13 mouse cellular contexts compared by ENCODE assay signal in genomic region chr2:173175703-173176102, GRCm38 (mm10). TPM values are rescaled to one million over a fixed set of nuclear protein-coding genes. Genes with fewer than 3 reads are reported as not detected.
DNase-seq lines count a peak whose midpoint lies in the region.
"Had no signal": no experiment of that assay in that cellular context is flagged by ENCODE, and none has a peak within 500 bp of the region (broad histone marks: within the 10 kb centered on the region; RNA-seq: fewer than 3 reads in every experiment).

No protein-coding gene starts in this region.

- intact Hi-C loops in heart, postnatal 25 days (cut with DNase I) = no loop called here
- intact Hi-C loops in left cerebral cortex, postnatal 10 days (cut with DNase I) = no loop called here

- DNase-seq in heart, adult 11 months = peak; percentile 69
- no peak for DNase-seq in heart, postnatal 25 days (ENCODE audit: low spot score)
- peak; percentile 6 for DNase-seq in layer of hippocampus, adult 11-12 months (ENCODE audit: low spot score)
- DNase-seq in layer of hippocampus, adult 18-20 months (ENCODE audit: low spot score in 2 of 2) = no peak
- DNase-seq in ovary, postnatal 36 days (ENCODE audit: low spot score) = peak; percentile 4
- no peak for DNase-seq in ovary, postnatal 14 days (ENCODE audit: low spot score)
- peak; percentile 31 for DNase-seq in kidney, postnatal 10 days
- no peak for DNase-seq in left cerebral cortex, postnatal 10 days (ENCODE audit: extremely low spot score in 1 of 2, low spot score in 2 of 2)
- DNase-seq: cerebellum, adult 2 months; lung, postnatal 14 days; thymus, postnatal 4 days had no signal

RNA-seq across cellular contexts. Expression of gene Pck1, which starts 22.9 kb away (rescaled TPM):
- total RNA-seq in heart, postnatal 25 days (2021) = 10 to 100 TPM; 10.1 to 16.0 TPM
- total RNA-seq in layer of hippocampus, adult 18-20 months (2021) = not detected
- not detected for total RNA-seq in left cerebral cortex, postnatal 10 days (2021)
- total RNA-seq: layer of hippocampus, postnatal 14 days had no signal

RNA-seq across cellular contexts. Expression of gene Zbp1, which starts 43.0 kb away (rescaled TPM):
- total RNA-seq in heart, postnatal 25 days (2021) = 1 to 10 TPM in 1 of 2 experiments, under 1 TPM in 1; 0.26 to 1.5 TPM
- under 1 TPM in 1 of 2 experiments, not detected in 1; 0.30 TPM for total RNA-seq in layer of hippocampus, adult 18-20 months (2021)
- total RNA-seq in left cerebral cortex, postnatal 10 days (2021) = under 1 TPM in 1 of 2 experiments, not detected in 1; 0.12 TPM
- total RNA-seq: layer of hippocampus, postnatal 14 days had no signal

RNA-seq across cellular contexts. Expression of gene Ctcfl, which starts 56.4 kb away (rescaled TPM):
- total RNA-seq in heart, postnatal 25 days (2021) = under 1 TPM; 0.14 to 0.18 TPM
- not detected for total RNA-seq in layer of hippocampus, adult 18-20 months (2021)
- total RNA-seq in left cerebral cortex, postnatal 10 days (2021) = not detected
- total RNA-seq: G1E; layer of hippocampus, postnatal 14 days had no signal

Comparison
In these comparisons a context has a peak if more than half of its experiments do, and no peak if none do; other contexts are left out.
1. DNase-seq: peak in heart, adult 11 months (single experiment), layer of hippocampus, adult 11-12 months (single experiment), ovary, postnatal 36 days (single experiment) and kidney, postnatal 10 days (single experiment); none in heart, postnatal 25 days (single experiment), layer of hippocampus, adult 18-20 months (0 of 2), ovary, postnatal 14 days (single experiment) and left cerebral cortex, postnatal 10 days (0 of 2).
2. RNA of gene Pck1, which starts 22.9 kb away (total RNA-seq): 10.1 to 16.0 TPM in heart, postnatal 25 days; not detected in layer of hippocampus, adult 18-20 months and not detected in left cerebral cortex, postnatal 10 days; every median in the first group is over 10 times any median in the second.